Mouse (Mus musculus) testis, adult 2 months (tissue): Measurements from ENCODE around the gene Wdr70.

Experiments
- CTCF ChIP-seq: fragments of 200-500 bp; IDR thresholded peaks from 2 replicates; pipeline ENCODE4 v1.5.1; 2012; ENCODE audit warnings: low read depth, mild to moderate bottlenecking, inconsistent platforms, low read length, moderate library complexity; ENCODE audit not compliant: control insufficient read depth, insufficient read depth, insufficient replicate concordance
- POLR2A ChIP-seq: fragments of 200-500 bp; IDR thresholded peaks from 2 replicates; pipeline ENCODE4 v1.6.1; 2012; ENCODE audit warnings: low read depth, mild to moderate bottlenecking, inconsistent platforms, low read length, moderate library complexity; ENCODE audit not compliant: control insufficient read depth

- TF ChIP-seq CTCF (no peak), POLR2A (no peak)
These were observed 30.3 kb upstream of the Wdr70 start for GRCm38 (mm10) chr15:8129281-8129680.
